Mouse (Mus musculus) ES-E14 (cell line): ENCODE measurements at regions not wholly inside any gene's neighbourhood (a gene's known extent, or its start where the extent isn't known, plus 50 kb on each side); places are given as distances from the start of the nearest gene placed in this dataset.

Experiments
- CHD2 ChIP-seq: IDR thresholded peaks from 2 replicates; pipeline ENCODE4 v1.6.1; 2014; ENCODE audit warnings: mild to moderate bottlenecking, low read depth, low read length, inconsistent platforms
- MAFK ChIP-seq: IDR thresholded peaks from 2 replicates; pipeline ENCODE4 v1.6.1; 2014; ENCODE audit warnings: mild to moderate bottlenecking, low read depth, low read length, inconsistent platforms; ENCODE audit not compliant: insufficient read depth
- ZC3H11A ChIP-seq: IDR thresholded peaks from 2 replicates; pipeline ENCODE4 v1.6.1; 2012; ENCODE audit warnings: low read depth, mild to moderate bottlenecking, inconsistent platforms, low read length, borderline replicate concordance

DNA sequence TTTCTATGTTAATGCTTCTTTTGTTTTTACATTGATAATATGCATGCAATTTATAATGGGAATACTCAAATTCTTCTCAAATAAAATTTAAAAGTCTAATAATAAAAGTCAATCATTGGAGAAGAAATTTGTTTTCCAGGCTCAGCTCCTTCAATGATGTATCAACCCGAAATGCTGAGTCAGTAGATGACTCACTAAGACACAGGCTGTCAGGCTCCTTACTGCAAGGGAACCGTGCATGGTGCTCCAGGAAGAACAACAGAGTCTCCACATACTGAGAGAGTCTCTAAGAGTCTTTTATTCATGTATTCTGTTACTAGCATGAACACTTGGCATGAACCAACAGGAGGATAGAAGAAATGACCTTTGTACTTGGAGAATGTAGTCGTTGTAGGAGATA, 245.7 kb downstream of the 1190002N15Rik start:
- TF ChIP-seq ZC3H11A (no peak), MAFK (no peak), CHD2 (no peak)
